Mouse (Mus musculus): ENCODE data around the gene Hhipl1.
A peak's percentile ranks its signal among the peaks of the same experiment; 100 is the strongest.

- TF ChIP-seq POLR2A (IDR thresholded peaks at IDR 0.05; ENCODE audit: insufficient read depth, low read depth, low read length): no peak
- TF ChIP-seq CTCF (IDR thresholded peaks at IDR 0.05; ENCODE audit: insufficient read depth, low read depth, low read length): peak; percentile 80
Observed at GRCm38 (mm10) chr12:108292957-108293356, 13.1 kb upstream of the Hhipl1 start.
